Mouse (Mus musculus): ENCODE results near the gene Ccdc34. TPM values are rescaled to one million over a fixed set of nuclear protein-coding genes. Genes with fewer than 3 reads are reported as not detected.

The Ccdc34 gene
- total RNA-seq, 2 experiments from 2014 or later: 11.0 to 11.6 TPM

DNA sequence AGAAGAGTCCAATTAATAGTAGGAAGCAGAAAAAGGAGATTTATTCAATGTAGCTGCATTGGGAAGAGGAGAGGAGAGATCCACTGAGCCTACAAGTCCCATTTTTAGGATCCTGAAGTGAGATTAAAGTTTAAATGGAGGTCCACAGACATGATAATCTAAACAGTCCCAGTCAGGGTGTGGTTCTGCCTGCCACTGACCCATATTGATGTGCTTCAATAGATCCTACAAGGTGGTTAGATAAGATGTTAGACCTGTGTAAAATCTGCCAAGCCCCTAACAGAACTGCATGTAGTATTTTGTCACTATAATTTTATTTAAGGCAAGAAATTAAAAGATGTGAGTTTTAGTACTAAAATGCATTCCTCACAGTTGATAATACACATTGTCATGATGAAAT, 24.2 kb upstream of the Ccdc34 start:
- no peak for DNase-seq (ENCODE audit: low spot score in 2 of 2)

DNA sequence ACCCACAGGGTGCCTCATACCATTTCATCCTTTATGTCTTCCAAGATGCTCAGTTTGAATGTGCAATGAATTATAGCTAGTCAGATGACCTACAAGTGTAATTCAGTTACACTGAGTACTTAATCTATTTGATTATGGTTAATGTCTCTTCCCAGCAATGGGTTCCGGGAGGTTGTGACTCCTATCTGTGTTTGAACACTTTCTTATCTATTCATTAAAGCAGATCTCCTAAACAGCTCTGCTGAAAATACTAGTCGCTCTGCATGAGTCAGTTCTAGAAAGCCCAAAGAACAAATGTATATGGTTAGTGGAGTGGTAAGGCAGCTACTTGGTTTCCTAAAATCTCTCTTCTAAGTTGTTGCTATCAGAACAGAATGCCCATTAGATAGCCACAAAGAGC, 22.6 kb upstream of the Ccdc34 start:
- DNase-seq (ENCODE audit: low spot score in 2 of 2): no peak

DNA sequence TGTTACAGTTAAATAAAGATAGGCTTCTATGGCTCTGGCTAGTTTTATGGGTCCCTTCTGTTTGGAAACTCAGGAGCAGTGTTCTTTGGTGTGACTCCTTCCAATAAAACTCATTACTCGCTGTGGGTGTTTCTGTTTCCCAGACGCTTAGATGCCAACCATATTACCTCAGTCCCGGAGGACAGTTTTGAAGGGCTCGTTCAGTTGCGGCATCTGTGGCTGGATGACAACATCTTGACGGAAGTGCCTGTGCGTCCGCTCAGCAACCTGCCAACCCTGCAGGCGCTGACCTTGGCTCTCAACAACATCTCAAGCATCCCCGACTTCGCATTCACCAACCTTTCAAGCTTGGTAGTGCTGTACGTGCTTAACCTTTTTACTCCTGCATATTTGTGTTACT, 21.2 kb upstream of the Ccdc34 start:
- DNase-seq (ENCODE audit: low spot score in 2 of 2): no peak

DNA sequence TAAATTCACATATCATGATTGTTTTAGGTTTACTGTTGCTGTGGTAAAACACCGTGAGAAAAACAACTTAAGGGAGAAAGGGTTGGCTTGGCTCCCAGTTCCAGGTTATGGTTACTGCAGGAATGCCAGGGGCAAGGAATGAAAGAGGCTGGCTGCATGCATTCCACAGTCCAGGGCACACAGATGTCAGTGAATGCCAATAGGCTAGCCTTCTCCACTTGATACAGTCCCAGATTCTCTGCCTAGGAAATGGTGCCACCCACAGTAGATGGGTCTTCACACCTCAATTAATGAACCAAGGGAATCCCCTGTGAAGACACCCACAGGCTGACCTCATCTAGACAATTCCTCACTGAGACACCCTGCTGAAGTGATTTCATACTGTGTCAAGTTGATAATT, 12.9 kb upstream of the Ccdc34 start:
- no peak for DNase-seq (ENCODE audit: low spot score in 2 of 2)

DNA sequence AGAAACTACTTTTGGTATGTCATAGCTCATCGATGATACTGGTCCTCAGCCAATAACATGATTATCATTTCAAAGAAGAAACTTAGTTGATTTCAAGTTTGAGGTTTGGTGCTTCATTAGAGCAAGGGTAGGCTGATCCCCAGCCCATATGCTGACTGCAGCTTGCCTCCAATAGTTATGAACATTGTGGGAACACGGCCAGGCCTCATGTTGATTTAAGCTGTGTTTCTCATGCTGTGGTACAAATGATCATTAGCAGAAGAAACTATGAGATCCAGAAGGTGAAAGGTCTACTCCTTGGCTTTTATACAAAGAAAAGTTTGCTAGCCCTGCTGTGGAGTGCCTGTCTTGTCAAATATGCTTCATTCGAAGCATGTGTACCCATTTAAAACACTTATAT, 12.5 kb upstream of the Ccdc34 start:
- DNase-seq (ENCODE audit: low spot score in 2 of 2): no peak

DNA sequence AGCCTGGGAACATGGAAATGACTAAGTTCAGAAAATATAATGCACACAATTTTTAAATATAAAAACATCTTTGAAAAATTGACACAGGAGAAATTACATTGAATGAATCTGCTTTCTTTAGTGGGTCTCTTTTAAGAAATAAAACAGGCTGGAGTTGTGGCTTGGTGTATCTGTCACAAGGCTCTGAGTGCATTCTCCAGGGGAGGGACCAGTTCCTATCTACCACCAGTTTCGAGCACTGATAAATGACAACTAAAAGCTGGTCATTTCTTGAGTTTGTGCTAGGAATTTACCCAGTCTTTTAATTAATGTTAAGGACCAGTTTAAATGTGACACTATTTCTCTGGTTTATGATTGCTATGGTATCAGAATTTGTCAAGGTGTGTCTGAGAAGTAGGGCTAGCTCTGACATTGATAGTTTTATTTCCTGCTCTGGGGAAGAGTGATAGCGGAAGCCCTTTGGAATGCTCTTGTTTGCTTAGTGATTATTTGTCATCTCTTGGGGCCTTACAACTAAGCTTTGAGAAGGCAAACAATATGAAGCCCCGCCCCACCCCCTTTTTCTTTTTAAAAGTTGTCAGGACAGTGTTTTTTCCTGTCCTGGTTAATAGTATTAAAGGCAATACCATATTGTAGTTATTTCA, 11.9 kb upstream of the Ccdc34 start:
- DNase-seq (ENCODE audit: low spot score in 2 of 2): no peak

DNA sequence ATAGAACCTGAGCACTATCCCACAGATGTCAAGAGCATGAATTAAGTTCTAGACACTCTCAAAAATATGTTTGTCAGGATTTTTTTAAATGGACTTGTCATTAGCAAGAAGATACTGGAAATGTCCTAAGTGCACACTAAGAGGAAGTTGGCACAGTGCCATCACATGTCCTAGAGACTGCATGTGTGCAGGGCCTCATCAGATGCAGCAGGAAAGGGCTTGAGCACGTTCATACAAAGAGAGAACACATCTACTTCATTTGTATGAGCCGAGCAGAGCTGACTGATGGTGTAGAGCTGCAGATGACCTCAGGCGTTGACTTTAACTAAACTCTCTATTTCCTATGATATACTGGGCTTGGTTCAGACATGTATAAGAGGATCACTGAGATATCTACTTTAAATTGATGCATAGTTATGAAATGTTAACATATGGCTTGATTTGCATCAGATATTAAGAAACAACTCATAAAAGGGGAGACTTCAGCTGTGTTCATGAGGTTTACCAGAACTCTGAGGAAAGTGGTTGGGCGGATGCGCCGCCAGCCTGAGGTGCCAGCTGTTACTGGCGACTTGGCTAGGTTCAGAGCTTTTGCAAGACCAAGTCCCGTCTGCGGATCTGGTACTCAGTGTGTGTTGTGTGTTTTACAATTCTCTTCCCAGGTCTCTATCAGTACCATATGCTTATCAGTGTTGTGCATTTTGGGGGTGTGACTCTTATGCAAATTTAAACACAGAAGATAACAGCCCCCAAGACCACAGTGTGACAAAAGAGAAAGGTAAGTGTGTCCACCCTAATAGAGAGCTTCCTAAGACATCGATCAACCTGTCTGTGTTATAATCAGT, 10.0 kb upstream of the Ccdc34 start:
- no peak for DNase-seq (ENCODE audit: low spot score in 2 of 2)

DNA sequence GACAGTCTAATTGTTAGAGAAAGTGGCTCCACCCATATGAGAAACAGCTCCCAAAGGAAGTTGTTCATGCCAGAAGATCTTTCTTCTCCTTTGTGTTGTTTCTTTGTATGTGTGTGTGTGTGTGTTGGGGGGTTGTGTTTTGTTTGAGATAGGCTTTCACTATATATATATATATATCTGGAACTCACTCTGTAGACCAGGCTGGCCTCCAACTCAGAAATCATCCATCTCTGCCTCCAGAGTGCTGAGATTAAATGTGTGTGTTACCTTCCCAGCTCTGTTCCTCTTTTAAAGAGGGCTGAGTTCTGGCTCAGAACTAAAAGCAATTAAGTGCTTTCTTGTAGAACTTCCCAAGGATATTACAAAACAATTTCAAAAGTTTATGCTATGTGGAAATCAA, 8.2 kb upstream of the Ccdc34 start:
- DNase-seq (ENCODE audit: low spot score in 2 of 2): no peak

DNA sequence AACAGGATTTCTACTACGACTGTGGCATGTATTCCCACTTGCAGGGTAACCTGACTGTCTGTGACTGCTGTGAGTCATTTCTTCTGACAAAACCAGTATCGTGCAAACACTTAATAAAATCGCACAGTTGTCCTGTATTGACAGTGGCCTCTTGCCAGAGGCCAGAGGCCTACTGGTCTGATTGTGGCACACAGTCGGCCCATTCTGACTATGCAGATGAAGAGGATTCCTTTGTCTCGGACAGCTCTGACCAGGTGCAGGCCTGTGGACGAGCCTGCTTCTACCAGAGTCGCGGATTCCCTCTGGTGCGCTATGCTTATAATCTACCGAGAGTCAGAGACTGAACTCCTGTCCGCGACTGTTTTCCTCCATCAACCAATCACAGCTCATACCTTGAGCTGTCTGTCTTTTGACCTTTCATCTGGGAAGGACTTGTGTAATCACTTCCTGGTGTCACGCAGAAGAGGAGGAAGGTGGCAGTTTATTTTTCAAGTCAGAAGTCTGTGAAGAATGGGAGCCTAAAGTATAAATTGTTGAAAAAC, 5.4 kb upstream of the Ccdc34 start:
- DNase-seq (ENCODE audit: low spot score in 2 of 2): no peak

DNA sequence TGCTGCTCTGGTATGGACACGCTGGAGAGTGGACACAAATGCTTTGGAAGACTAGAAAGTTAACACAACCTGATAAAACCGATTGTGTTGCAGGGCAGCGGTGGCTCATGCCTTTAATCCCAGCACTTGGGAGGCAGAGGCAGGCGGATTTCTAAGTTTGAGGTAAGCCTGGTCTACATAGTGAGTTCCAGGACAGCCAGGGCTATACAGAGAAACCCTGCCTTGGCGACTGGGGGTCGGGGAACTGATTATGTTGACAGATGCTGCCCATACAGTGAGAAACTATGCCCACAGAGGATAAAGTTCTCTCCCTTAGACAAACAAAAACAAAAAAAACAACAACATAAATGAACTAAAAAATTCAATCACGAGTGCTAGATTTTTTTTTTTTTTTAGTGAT, 530 bp upstream of the Ccdc34 start:
- DNase-seq (ENCODE audit: low spot score in 2 of 2): no peak

DNA sequence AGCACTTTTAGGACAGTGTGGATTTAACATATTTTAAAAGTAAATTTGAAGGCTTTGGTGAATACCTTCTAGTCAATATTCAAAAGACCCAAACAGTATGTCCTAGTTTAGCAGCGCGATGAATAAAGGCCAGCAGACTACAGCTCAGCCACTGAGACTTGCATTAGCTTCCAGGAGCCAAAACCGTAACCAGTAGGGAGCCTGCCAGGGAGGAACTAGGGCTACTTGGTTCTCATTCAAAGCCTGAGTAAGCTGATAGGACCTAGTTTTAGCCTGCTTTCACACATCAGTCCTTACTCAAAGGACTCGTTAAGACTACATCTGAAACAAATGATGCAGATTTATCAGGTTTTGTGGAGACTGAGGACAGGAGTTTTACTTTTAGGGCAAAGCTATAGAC, 2.0 kb downstream of the Ccdc34 start:
- DNase-seq (ENCODE audit: low spot score in 2 of 2): no peak

DNA sequence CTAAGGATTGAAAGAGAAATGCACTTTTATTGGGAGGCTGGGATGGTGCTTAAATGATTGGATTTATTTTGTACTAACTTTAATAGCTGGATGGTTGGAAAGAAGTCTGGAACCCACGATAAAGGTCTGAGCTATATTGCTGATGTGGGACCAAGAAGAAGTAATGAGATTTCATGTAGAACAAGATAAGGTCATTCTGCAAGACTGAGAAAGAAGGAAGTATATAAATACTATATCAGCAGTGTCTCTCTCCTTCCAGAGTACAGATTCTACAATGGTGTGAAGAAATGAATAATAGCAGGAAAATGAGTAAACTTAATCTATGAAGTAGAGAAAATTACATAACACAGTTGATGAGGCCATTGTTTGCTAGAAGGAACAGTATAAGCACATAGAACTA, 2.8 kb downstream of the Ccdc34 start:
- DNase-seq (ENCODE audit: low spot score in 2 of 2): no peak

DNA sequence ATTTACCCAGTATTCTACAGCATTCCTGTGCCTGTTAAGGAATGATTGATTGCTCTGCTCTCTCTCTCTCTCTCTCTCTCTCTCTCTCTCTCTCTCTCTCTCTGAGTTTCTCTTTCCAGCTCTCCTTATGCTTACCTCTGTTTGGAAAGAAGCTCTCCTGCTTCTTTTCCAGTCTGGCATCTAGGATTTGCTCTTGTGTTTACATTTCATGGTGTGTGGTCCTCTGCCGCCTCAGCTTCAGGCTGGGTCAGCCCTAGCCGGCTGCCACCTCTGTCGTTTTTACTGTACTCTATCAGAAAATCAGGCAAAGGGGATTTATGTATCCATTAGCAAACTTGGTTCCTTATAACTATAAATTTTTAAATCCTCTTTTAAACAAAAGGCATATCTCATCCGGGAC, 18.6 kb downstream of the Ccdc34 start:
- no peak for DNase-seq (ENCODE audit: low spot score in 2 of 2)

DNA sequence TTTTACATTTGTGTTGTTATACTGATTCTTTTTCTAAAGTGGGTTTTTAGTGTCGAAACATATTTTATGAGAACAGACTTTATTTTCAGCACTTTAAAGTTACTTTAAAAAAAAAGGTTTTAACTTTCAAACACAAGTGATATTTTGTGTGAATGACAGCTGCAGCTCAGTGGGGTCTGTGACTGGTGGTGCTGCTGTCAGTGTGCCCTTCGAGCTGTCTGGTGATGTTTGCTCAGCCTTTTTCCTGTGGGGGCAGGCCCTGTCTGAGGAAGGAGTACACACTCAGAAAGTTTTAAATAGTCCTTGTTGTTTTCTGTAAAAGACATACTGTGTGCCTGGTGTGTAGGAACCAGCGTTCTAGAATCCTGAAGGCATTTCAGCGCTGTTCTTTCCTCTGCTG, 19.0 kb downstream of the Ccdc34 start:
- DNase-seq (ENCODE audit: low spot score in 2 of 2): no peak

DNA sequence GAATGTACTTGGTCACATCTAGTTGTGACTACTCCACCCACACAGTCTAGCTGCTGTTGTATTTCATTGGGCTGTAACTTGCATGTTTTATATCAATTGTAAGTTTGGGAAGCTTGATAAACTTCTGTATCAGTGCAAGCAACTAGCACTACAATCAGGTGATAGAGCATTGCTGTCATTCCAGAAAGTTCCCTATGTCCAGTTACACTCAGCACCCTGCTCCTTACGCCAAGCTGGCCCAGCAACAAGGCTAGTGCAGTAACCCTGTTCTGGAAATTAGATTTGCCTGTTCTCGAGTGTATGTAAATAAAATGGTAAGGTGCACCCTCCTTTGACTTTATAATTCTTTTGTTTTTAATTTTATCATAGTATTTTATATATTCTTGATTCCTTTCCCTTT, 19.6 kb downstream of the Ccdc34 start:
- no peak for DNase-seq (ENCODE audit: low spot score in 2 of 2)

DNA sequence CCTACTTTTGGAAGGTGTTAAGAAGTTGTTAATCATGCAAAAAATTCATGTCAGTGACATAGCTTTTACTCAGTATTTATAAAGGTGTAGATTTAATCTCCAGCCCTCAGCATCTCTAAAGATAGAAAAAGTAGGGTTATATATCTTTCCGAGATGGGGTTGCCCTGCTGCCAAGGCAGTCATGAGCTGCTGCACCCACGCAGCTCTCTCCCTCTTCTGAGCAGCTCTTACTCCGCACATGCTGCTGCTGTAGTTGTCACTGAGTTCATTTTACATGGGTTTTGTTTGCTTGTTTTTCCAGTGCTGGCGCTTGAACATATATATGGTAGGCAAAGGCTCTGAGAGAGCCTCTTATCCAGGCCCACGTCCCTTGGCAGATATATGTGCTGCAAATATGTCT, 20.7 kb downstream of the Ccdc34 start:
- peak; percentile 30 to 66 for DNase-seq (ENCODE audit: low spot score in 2 of 2)

DNA sequence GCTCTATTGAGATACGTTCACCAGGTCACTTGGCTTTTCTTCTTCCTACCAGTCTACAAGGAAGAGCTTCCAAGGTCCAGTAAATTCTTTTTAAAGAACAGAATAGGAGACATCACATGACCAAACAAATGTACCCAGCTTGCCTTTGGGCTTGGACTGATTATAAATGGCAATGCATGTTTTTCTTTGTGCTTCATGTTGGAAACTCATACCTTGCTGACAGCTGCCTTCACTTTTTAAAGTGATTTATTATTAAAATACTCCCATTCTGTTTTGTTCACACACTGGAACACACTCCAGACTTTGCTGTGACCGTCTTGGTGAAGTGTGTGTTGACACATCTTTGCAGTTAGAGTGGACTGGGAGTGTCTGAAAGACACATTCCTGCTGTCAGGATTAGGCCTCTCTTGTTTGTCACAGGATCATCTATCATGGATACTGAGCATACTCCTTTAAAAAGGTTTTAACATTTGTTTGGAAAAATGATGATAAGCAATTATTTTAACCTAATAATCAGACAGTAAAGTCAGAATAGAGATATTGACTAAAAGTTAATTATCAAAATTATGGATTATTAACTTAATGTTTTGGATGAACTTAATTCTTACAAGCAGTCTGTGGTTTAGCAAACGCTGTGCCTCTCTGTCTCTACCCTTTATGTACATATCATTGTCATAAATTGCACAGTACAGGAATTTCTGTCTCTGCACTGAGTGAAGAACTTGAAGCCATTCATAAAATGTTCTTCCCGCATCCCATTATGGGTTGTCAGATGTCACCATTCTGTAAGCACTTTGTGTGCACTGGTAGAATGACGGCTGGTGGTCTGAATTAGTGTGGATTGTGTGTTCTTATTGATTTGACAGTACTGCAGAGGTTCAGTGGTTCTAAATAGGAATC, 25.5 kb downstream of the Ccdc34 start:
- no peak for DNase-seq (ENCODE audit: low spot score in 2 of 2)

DNA sequence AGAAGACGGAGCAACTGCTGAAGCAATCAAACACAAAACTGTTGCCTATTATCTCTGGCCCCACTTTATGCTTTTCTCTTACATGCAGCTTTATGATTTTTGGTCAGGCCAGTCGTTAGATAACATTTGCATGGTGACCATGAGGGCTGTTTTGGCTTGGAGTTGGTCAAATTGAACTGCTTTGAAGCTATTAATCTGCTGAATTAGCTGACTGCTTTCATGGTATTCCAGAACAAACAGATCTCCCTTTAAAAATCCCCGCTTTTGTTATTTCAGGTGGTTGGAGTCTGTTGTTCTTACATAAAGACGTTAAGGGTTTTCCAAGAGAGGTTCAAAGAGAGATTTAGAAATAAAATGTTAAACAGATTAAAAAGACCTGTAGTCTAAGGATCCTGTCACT, 40.8 kb downstream of the Ccdc34 start:
- DNase-seq (ENCODE audit: low spot score in 2 of 2): no peak

DNA sequence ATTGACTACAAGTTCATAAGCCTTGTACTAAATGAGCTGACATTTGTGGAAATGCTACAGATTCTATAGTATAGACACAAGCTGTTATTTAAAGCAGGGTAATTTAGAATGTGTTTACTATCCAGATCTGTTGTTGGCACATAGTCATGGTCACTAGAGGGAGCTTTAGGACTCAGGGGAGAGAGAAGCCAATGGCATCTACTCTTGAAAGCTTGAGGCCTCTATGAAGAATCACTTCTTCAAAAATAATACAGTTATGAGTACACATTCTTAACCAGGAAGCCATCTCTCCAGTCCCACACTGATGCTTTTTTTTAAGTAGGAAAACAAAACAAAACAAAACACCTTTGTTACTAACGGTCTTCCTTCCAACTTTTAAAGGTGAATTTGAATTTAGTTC, 45.5 kb downstream of the Ccdc34 start:
- no peak for DNase-seq (ENCODE audit: low spot score in 2 of 2)

DNA sequence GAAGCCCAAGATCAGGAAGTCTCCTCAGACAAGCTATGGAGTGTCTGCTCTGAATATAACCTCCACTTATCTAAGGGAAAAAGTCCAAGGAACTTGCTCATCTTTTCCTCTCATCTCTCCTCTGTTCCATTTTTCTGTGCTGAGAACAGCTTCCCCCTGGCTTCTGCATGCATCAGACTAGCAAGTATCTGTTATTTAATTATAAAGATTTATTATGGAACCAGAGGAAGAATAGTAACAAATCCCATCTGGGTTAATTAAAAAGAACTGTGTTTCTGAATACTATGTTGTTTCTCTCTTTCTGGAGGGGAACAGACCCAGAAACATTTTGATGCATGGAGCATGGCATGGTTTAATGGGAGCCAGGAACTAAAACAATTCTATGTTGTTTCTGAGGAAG, 51.3 kb downstream of the Ccdc34 start:
- no peak for DNase-seq (ENCODE audit: low spot score in 2 of 2)

DNA sequence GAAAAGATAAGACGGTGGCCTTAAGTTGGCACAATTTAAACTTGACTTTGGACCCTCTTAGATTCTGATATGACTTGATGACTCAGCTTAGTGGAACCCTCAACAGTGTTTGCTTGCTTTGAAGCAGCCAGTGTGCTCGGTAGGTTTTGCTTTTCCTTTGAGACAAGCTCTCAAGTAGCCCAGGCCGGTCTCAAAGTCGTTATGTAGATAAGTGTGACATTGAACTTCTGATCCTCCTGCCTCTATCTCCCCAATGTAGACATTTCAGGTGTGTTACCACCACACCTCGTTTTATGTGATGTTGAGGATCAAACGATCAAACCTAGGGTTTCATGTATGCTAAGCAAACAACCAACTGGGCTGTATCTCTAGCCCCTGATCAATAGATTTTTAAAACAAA, 55.4 kb downstream of the Ccdc34 start:
- DNase-seq (ENCODE audit: low spot score in 2 of 2): no peak
